Mouse (Mus musculus) liver, embryonic 13.5 days (tissue): ENCODE measurements at regions not wholly inside any gene's neighbourhood (a gene's known extent, or its start where the extent isn't known, plus 50 kb on each side); places are given as distances from the start of the nearest gene placed in this dataset.

Source experiments
- ATAC-seq: fragments of 200-750 bp; cut with Nextera tagmentation; 2 replicates; pipeline ENCODE4 v1.8.0; 2017; ENCODE audit warnings: low read depth, mild to moderate bottlenecking, moderate number of reproducible peaks, moderate library complexity
- DNase-seq: peaks from one replicate; pipeline ENCODE4 v3.0.0; 2022
- H3K27ac ChIP-seq: fragments of 300-500 bp; sonication (generic); 2 replicates; pipeline ENCODE4 v1.5.1; 2015; ENCODE audit warnings: moderate library complexity, mild to moderate bottlenecking, inconsistent platforms
- H3K27me3 ChIP-seq: fragments of 300-500 bp; sonication (generic); 2 replicates; pipeline ENCODE4 v1.6.1; 2015; ENCODE audit warnings: mild to moderate bottlenecking, inconsistent platforms
- H3K36me3 ChIP-seq: fragments of 300-500 bp; sonication (generic); 2 replicates; pipeline ENCODE4 v1.6.1; 2015; ENCODE audit warnings: mild to moderate bottlenecking, inconsistent platforms
- H3K4me1 ChIP-seq: fragments of 300-500 bp; sonication (generic); replicated peaks from 2 replicates; pipeline ENCODE4 v1.6.1; 2015; ENCODE audit warnings: inconsistent platforms
- H3K4me2 ChIP-seq: fragments of 300-500 bp; sonication (generic); 2 replicates; pipeline ENCODE4 v1.6.1; 2015; ENCODE audit warnings: inconsistent platforms, mild to moderate bottlenecking, moderate library complexity
- H3K4me3 ChIP-seq: fragments of 300-500 bp; sonication (generic); replicated peaks from 2 replicates; pipeline ENCODE4 v1.5.1; 2015; ENCODE audit warnings: mild to moderate bottlenecking, inconsistent platforms
- H3K9ac ChIP-seq: fragments of 300-500 bp; sonication (generic); 2 replicates; pipeline ENCODE4 v1.6.1; 2015; ENCODE audit warnings: mild to moderate bottlenecking, inconsistent platforms
- H3K9me3 ChIP-seq: fragments of 300-500 bp; sonication (generic); replicated peaks from 2 replicates; pipeline ENCODE4 v1.6.1; 2016; ENCODE audit warnings: inconsistent platforms
- WGBS: fragments of 180-500 bp; shearing (Covaris S2); methylation state at CpG from one replicate; pipeline ENCODE4 v1.1.7; 2015; ENCODE audit not compliant: insufficient replicate concordance; 5-methylcytosine and 5-hydroxymethylcytosine counted together

- Histone ChIP-seq H3K9me3 (no peaks in the 10 kb centered on the region), H3K4me1 (no peaks in the 10 kb centered on the region), H3K4me2 (no peak overlapping the region), H3K27ac (no peak overlapping the region), H3K9ac (no peak overlapping the region), H3K27me3 (no peaks in the 10 kb centered on the region), H3K36me3 (no peaks in the 10 kb centered on the region), H3K4me3 (no peak overlapping the region)
- DNase-seq = no peak
- no peak for ATAC-seq
Measured at GRCm38 (mm10) chr16:53480664-53481063, 1026.8 kb upstream of the Alcam start.

GRCm38 (mm10) chr16:53439511-53439910, 985.6 kb upstream of the Alcam start:
- H3K4me1 ChIP-seq = no peaks in the 10 kb centered on the region
- H3K27ac ChIP-seq = no peak overlapping the region
- H3K27me3 ChIP-seq = no peaks in the 10 kb centered on the region
- no peaks in the 10 kb centered on the region for H3K36me3 ChIP-seq
- no peak overlapping the region for H3K4me2 ChIP-seq
- DNase-seq (no peak), ATAC-seq (no peak)
- no peaks in the 10 kb centered on the region for H3K9me3 ChIP-seq
- H3K4me3 ChIP-seq = no peak overlapping the region
- no peak overlapping the region for H3K9ac ChIP-seq
- WGBS = 54% methylated on average over 4 of the region's 4 CpGs

GRCm38 (mm10) chr16:53418416-53418815, 964.5 kb upstream of the Alcam start:
- no peaks in the 10 kb centered on the region for H3K4me1 ChIP-seq
- H3K27ac ChIP-seq = no peak overlapping the region
- no peaks in the 10 kb centered on the region for H3K9me3 ChIP-seq
- no peaks in the 10 kb centered on the region for H3K27me3 ChIP-seq
- no peaks in the 10 kb centered on the region for H3K36me3 ChIP-seq
- ATAC-seq (no peak), DNase-seq (no peak)
- H3K4me2 ChIP-seq = no peak overlapping the region
- no peak overlapping the region for H3K9ac ChIP-seq
- H3K4me3 ChIP-seq = no peak overlapping the region
- WGBS = 42% methylated on average over 2 of the region's 2 CpGs

DNA sequence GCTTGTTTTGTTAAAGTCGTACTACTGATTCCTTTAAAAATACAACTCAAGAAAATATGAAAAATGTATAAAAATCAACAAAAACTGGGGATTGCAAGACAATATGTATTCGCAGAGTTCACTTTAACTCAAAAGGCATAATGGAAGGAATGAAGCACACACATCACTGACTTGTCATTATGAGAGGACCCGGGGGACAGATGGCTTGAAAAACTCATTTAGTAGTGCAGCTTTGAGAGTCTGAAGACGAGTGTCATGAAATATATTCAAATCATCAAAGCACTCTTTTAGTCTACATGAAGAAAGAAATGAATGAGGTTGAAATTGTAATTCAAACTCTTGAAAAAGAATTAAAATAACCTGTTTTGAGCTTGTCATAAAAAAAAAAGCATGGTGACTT, 931.3 kb upstream of the Alcam start:
- no peak overlapping the region for H3K27ac ChIP-seq
- no peaks in the 10 kb centered on the region for H3K4me1 ChIP-seq
- H3K9ac ChIP-seq = no peak overlapping the region
- DNase-seq (no peak), ATAC-seq (no peak)
- H3K9me3 ChIP-seq = 0 out of 2 replicates have a peak, but pooled peaks cover 6% of the 10 kb centered on the region
- no peaks in the 10 kb centered on the region for H3K27me3 ChIP-seq
- no peak overlapping the region for H3K4me3 ChIP-seq
- WGBS = 62% methylated on average over 4 of the region's 4 CpGs
- H3K36me3 ChIP-seq = no peaks in the 10 kb centered on the region
- no peak overlapping the region for H3K4me2 ChIP-seq

DNA sequence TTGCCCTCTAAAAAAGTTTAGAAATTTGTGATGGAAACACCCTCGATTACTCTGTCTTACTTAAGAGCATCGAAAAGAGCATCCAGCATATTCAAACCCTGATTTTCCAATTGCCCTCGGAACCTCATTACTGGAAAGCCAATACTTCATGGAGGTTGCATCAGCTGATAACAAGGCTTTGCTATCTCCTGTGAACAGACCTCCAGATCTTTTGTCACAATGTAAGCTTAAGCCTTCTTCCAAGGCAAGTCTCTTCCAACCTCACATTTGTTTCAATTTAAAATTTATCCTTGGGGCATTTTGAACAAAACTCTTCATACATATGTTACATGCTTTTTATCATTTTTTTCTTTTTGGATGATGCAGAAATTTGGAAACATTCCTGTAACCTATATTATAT, 888.3 kb upstream of the Alcam start:
- no peak overlapping the region for H3K9ac ChIP-seq
- no peaks in the 10 kb centered on the region for H3K9me3 ChIP-seq
- ATAC-seq (no peak), DNase-seq (no peak)
- no peaks in the 10 kb centered on the region for H3K27me3 ChIP-seq
- no peaks in the 10 kb centered on the region for H3K4me1 ChIP-seq
- no peak overlapping the region for H3K4me3 ChIP-seq
- H3K4me2 ChIP-seq = no peak overlapping the region
- no peaks in the 10 kb centered on the region for H3K36me3 ChIP-seq
- H3K27ac ChIP-seq = no peak overlapping the region
- 54% methylated on average over 3 of the region's 3 CpGs for WGBS

GRCm38 (mm10) chr16:53326353-53326752, 872.5 kb upstream of the Alcam start:
- no peak overlapping the region for H3K27ac ChIP-seq
- H3K9ac ChIP-seq = no peak overlapping the region
- H3K9me3 ChIP-seq = no peaks in the 10 kb centered on the region
- no peak for DNase-seq
- H3K4me3 ChIP-seq = no peak overlapping the region
- no peaks in the 10 kb centered on the region for H3K4me1 ChIP-seq
- no peak for ATAC-seq
- no peak overlapping the region for H3K4me2 ChIP-seq
- no peaks in the 10 kb centered on the region for H3K27me3 ChIP-seq
- H3K36me3 ChIP-seq = no peaks in the 10 kb centered on the region

GRCm38 (mm10) chr16:53292081-53292480, 838.2 kb upstream of the Alcam start:
- DNase-seq (no peak), ATAC-seq (no peak)
- no peaks in the 10 kb centered on the region for H3K27me3 ChIP-seq
- H3K4me1 ChIP-seq = no peaks in the 10 kb centered on the region
- 55% methylated on average over 1 of the region's 1 CpGs for whole genome bisulfite sequencing
- no peak overlapping the region for H3K4me3 ChIP-seq
- no peak overlapping the region for H3K9ac ChIP-seq
- H3K4me2 ChIP-seq = no peak overlapping the region
- H3K36me3 ChIP-seq = no peaks in the 10 kb centered on the region
- H3K27ac ChIP-seq = no peak overlapping the region
- H3K9me3 ChIP-seq = no peaks in the 10 kb centered on the region

- Histone ChIP-seq H3K36me3 (no peaks in the 10 kb centered on the region), H3K27ac (no peak overlapping the region), H3K9ac (no peak overlapping the region), H3K4me2 (no peak overlapping the region), H3K4me1 (no peaks in the 10 kb centered on the region), H3K4me3 (no peak overlapping the region), H3K27me3 (no peaks in the 10 kb centered on the region), H3K9me3 (no peaks in the 10 kb centered on the region)
- ATAC-seq (no peak), DNase-seq (no peak)
- WGBS = 54% methylated on average over 2 of the region's 2 CpGs
Measured at GRCm38 (mm10) chr16:53282014-53282413, 828.1 kb upstream of the Alcam start.

DNA sequence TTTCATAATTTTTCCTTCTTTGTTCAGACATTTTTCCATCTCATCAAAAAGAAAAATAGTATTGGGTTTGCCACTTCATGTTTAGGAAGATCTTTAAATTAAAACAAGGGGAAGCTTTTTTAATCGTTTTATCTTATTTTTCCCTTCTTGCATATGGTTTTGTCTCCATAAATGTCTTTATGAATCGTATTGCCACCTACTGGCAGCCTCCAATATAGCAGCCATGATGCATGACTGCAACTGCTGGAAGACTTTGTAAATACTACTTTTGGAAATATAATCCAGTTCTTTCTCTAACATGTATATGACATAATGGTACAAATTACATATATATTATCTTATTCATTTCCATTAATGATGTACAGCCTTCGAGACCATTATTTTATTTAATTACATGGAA, 812.2 kb upstream of the Alcam start:
- Histone ChIP-seq H3K9me3 (no peaks in the 10 kb centered on the region), H3K4me2 (no peak overlapping the region), H3K36me3 (no peaks in the 10 kb centered on the region), H3K4me1 (no peaks in the 10 kb centered on the region), H3K27ac (no peak overlapping the region), H3K27me3 (no peaks in the 10 kb centered on the region), H3K9ac (no peak overlapping the region), H3K4me3 (no peak overlapping the region)
- ATAC-seq = no peak
- 15% methylated on average over 3 of the region's 3 CpGs for WGBS
- peak; percentile 2 for DNase-seq

GRCm38 (mm10) chr16:53245365-53245764, 791.5 kb upstream of the Alcam start:
- no peak overlapping the region for H3K4me3 ChIP-seq
- no peaks in the 10 kb centered on the region for H3K9me3 ChIP-seq
- ATAC-seq (no peak), DNase-seq (no peak)
- 43% methylated on average over 1 of the region's 1 CpGs for WGBS
- no peaks in the 10 kb centered on the region for H3K27me3 ChIP-seq
- H3K4me2 ChIP-seq = no peak overlapping the region
- no peaks in the 10 kb centered on the region for H3K4me1 ChIP-seq
- no peak overlapping the region for H3K9ac ChIP-seq
- no peak overlapping the region for H3K27ac ChIP-seq
- H3K36me3 ChIP-seq = no peaks in the 10 kb centered on the region

- H3K9ac ChIP-seq = no peak overlapping the region
- ATAC-seq = no peak
- no peak overlapping the region for H3K27ac ChIP-seq
- no peak for DNase-seq
- H3K9me3 ChIP-seq = no peaks in the 10 kb centered on the region
- H3K4me2 ChIP-seq = no peak overlapping the region
- no peaks in the 10 kb centered on the region for H3K4me1 ChIP-seq
- no peaks in the 10 kb centered on the region for H3K27me3 ChIP-seq
- H3K4me3 ChIP-seq = no peak overlapping the region
- WGBS = 68% methylated on average over 3 of the region's 3 CpGs
- no peaks in the 10 kb centered on the region for H3K36me3 ChIP-seq
Measured at GRCm38 (mm10) chr16:53242126-53242537, 788.3 kb upstream of the Alcam start.

DNA sequence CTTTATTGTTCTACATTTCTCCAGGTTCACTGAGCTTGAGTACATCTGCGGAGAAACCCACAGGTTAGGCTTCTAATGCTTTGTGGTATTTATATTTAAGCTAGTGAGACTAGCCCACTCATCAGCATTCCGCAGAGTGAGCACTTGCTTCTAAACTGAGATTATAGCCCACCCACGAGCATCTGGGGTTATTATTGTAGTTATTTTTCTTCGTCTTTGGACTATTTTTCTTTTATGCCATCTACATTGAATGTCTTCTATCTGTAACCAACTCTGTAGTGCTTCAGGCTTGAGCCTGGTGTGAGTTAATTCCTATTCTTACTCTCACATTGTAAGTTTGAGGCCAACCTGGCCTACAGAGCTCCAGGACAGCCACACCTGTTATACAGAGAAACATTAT, 765.0 kb upstream of the Alcam start:
- Histone ChIP-seq H3K4me1 (no peaks in the 10 kb centered on the region), H3K36me3 (no peaks in the 10 kb centered on the region), H3K9ac (no peak overlapping the region), H3K9me3 (no peaks in the 10 kb centered on the region), H3K4me2 (no peak overlapping the region), H3K27me3 (no peaks in the 10 kb centered on the region), H3K27ac (no peak overlapping the region), H3K4me3 (no peak overlapping the region)
- no peak for DNase-seq
- no peak for ATAC-seq
- WGBS = 63% methylated on average over 4 of the region's 4 CpGs

DNA sequence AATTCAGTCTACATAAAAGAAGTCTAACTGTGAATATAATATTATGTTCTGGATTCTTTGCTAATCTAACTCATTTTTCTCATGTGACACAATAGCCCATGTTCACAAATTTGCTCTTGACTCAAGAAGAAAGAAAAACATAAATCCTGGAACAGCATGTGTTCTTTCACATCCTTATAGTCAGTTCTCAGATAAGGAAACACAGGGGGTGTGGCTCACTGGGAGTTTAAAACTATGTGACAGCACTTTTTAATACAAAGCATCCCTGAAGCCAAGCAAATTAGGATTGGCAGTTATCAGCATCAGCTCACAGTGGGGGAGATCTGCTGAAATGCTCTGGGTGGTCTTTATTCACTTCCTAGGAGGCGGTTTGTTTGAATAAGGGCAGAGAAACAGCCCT, 747.6 kb upstream of the Alcam start:
- no peak overlapping the region for H3K4me2 ChIP-seq
- DNase-seq = no peak
- H3K4me3 ChIP-seq = no peak overlapping the region
- no peak for ATAC-seq
- H3K27ac ChIP-seq = no peak overlapping the region
- no peaks in the 10 kb centered on the region for H3K27me3 ChIP-seq
- no peaks in the 10 kb centered on the region for H3K9me3 ChIP-seq
- no peaks in the 10 kb centered on the region for H3K4me1 ChIP-seq
- 42% methylated on average over 1 of the region's 1 CpGs for WGBS
- no peak overlapping the region for H3K9ac ChIP-seq
- H3K36me3 ChIP-seq = no peaks in the 10 kb centered on the region
